Mouse (Mus musculus) subcutaneous adipose tissue, adult 2 months (tissue): Measurements from ENCODE around the gene Zfp712. TPM values are rescaled to one million over a fixed set of nuclear protein-coding genes. Genes with fewer than 3 reads are reported as not detected.

Experiments
- polyA plus RNA-seq: library from polyadenylated mRNA; depleted of rRNA; stranded (reverse); fragments of >200 nt; gene quantifications from 2 replicates; pipeline ENCODE4 v1.2.3, GENCODE M21; 2012; ENCODE audit warnings: low replicate concordance; rRNA removed

Gene Zfp712
- polyA plus RNA-seq = 0.14 and 0.35 TPM in 2 replicates

GRCm38 (mm10) chr13:67060786-67061358, at the start of gene Zfp712:
TSS of gene Zfp712 (minus strand) at chr13:67061170.

GRCm38 (mm10) chr13:67108194-67108820, 47.3 kb upstream of the Zfp712 start, which contains the start of gene Gm28557:
TSS of gene Gm28557 (minus strand) at chr13:67108604.

DNA sequence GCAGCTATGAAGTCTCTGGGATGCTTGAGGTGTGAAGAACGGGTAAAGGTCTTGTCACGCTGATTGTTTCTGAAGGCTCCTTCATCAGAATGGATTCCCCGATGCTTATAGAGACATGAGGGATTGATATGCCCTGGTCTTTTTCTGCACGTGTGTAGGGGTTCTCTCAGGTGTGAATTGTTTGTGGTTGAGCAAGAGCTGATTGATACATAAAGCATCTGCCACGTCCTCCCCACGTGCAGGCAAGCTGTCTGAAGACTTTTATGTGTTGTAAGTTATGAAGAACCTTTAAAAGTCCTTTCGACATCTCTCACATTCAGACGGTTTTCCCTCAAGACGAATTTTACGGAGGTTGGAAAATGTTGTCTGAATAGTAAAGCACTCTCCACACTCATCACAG, 36.9 kb upstream of the Zfp712 start, which contains the start of gene Zfp708:
Gene Zfp708, minus strand, starts transcription at position 101 of the 400 bp plus-strand sequence.

Other genes with a start within 250 kb of the Zfp712 start
- gene Gm10767, start 156.3 kb downstream of the Zfp712 start, polyA plus RNA-seq = 0.44 and 0.62 TPM in 2 replicates
- 0.60 TPM in 1 of 2 replicates, not detected in the other for gene Zfp708, start 36.8 kb upstream of the Zfp712 start, polyA plus RNA-seq
- gene Gm28557, start 47.4 kb upstream of the Zfp712 start, polyA plus RNA-seq = 3.7 and 3.9 TPM in 2 replicates
- 0.27 and 0.40 TPM in 2 replicates for gene Rslcan18, start 55.1 kb upstream of the Zfp712 start, polyA plus RNA-seq
- gene Zfp759, start 60.5 kb upstream of the Zfp712 start, polyA plus RNA-seq = 0.43 and 0.59 TPM in 2 replicates
- gene Rsl1, start 112.0 kb upstream of the Zfp712 start, polyA plus RNA-seq = 1.8 and 3.8 TPM in 2 replicates
- 0.33 and 0.71 TPM in 2 replicates for gene Zfp455, start 133.3 kb upstream of the Zfp712 start, polyA plus RNA-seq
- 0.34 and 0.78 TPM in 2 replicates for gene Zfp458, start 217.3 kb upstream of the Zfp712 start, polyA plus RNA-seq
- 1.0 and 1.5 TPM in 2 replicates for gene Zfp457, start 245.3 kb upstream of the Zfp712 start, polyA plus RNA-seq